Mouse (Mus musculus): ENCODE measurements at regions not wholly inside any gene's neighbourhood (a gene's known extent, or its start where the extent isn't known, plus 50 kb on each side); places are given as distances from the start of the nearest gene placed in this dataset.

DNA sequence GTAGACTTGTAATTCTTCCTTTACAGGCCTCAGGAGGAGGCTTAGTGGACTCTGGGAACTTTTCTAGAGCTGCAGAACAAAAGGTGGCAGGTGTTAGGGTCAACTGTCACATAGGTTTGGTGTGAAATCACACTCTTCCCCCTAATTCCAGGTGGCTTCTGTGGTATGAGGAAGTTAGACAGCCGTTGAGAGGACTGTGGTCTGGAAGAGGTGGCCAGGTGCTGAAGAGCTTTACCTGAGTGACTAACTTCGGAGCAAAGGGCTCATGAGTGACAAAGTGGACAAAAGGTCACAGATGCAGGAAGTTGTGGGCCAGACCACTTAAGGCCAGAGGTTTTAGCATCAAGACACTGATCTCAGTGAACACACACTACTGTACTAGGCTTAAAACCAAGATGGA, 209.1 kb upstream of the Nr2f2 start:
- no peak for TF ChIP-seq CTCF (IDR thresholded peaks at IDR 0.05; ENCODE audit: low read depth, low read length)
- TF ChIP-seq POLR2A (IDR thresholded peaks at IDR 0.05; ENCODE audit: insufficient read depth, low read length): no peak

All from ES-Bruce4 (cell line).